Mouse (Mus musculus): ENCODE results near the gene Tcaf1. TPM values are rescaled to one million over a fixed set of nuclear protein-coding genes. Genes with fewer than 3 reads are reported as not detected.
A peak's percentile ranks its signal among the peaks of the same experiment; 100 is the strongest.

The Tcaf1 gene
- polyA plus RNA-seq, 1 experiment from 2014 or later, result 35.6 TPM

DNA sequence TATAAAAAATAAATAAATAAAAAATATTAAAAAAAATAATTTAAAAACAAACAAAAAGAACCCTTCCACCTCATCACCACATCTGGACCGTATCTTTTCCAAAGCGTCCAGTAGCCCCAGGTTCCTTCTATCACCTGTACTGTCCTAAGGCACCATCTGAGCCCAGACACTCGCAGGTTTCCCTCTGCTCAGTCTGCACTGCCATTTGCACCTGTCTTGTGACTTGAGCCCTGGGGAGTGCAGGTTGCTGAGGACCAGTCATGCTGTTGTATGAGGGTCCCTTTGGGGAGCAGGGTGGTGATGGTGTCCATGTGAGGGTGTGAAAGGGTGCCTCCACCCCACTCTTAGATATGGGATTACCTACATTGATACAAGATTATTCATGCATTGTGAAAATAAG lies 33.9 kb downstream of the Tcaf1 start:
- WGBS, result 96% methylated on average over 3 of the region's 3 CpGs
- H3K36me3 ChIP-seq (ENCODE audit: control insufficient read depth, insufficient read depth, low read length), result peaks cover 41% of the 10 kb centered on the region
- TF ChIP-seq EP300 (optimal IDR thresholded peaks at IDR 0.05), result no peak
- TF ChIP-seq CTCF (IDR thresholded peaks at IDR 0.05; ENCODE audit: low read depth), result no peak
- DNase-seq (ENCODE audit: low spot score), result no peak
- no peak overlapping the region for H3K27ac ChIP-seq (replicated peaks)
- no peak overlapping the region for H3K4me3 ChIP-seq (ENCODE audit: low read depth, low read length)
- H3K4me2 ChIP-seq (replicated peaks; ENCODE audit: low read depth), result no peak overlapping the region
- ATAC-seq (ENCODE audit: low FRiP score, low TSS enrichment), result no peak
- no peaks in the 10 kb centered on the region for H3K9me3 ChIP-seq (ENCODE audit: control insufficient read depth, low read length)
- H3K4me1 ChIP-seq (replicated peaks; ENCODE audit: control insufficient read depth, insufficient read depth), result no peaks in the 10 kb centered on the region
- no peaks in the 10 kb centered on the region for H3K27me3 ChIP-seq (ENCODE audit: control insufficient read depth, insufficient read depth, low read length)
- no peak overlapping the region for H3K9ac ChIP-seq (ENCODE audit: low read length)

DNA sequence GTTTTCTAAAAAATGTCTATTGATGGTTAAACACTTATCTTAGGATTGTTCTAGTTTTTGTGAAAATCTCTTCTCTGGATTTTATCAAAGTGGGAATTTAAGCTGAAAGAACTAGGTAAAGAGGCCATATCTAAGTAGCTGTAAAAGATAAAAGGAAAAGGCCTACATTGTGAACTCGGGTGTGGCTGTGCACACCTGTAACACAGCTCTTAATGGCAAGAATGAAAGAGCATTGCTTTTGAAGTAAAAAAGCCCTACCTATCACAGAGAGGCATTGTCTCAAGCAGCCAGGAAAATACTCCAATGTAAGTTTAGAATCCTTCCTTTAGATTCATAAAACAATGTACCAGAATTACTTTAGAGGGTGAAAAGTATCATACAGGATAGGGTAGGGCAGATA lies 38.1 kb downstream of the Tcaf1 start:
- Histone ChIP-seq H3K27ac (replicated peaks) (no peak overlapping the region), H3K27me3 (ENCODE audit: control insufficient read depth, insufficient read depth, low read length) (no peaks in the 10 kb centered on the region), H3K9ac (ENCODE audit: low read length) (no peak overlapping the region), H3K4me2 (replicated peaks; ENCODE audit: low read depth) (no peak overlapping the region), H3K4me1 (replicated peaks; ENCODE audit: control insufficient read depth, insufficient read depth) (no peaks in the 10 kb centered on the region), H3K9me3 (ENCODE audit: control insufficient read depth, low read length) (no peaks in the 10 kb centered on the region), H3K36me3 (ENCODE audit: control insufficient read depth, insufficient read depth, low read length) (peaks cover 30% of the 10 kb centered on the region), H3K4me3 (ENCODE audit: low read depth, low read length) (no peak overlapping the region)
- DNase-seq (ENCODE audit: low spot score) (no peak), ATAC-seq (ENCODE audit: low FRiP score, low TSS enrichment) (no peak)
- WGBS, result 66% methylated on average over 1 of the region's 1 CpGs
- TF ChIP-seq CTCF (IDR thresholded peaks at IDR 0.05; ENCODE audit: low read depth), result no peak
- TF ChIP-seq EP300 (optimal IDR thresholded peaks at IDR 0.05), result no peak

DNA sequence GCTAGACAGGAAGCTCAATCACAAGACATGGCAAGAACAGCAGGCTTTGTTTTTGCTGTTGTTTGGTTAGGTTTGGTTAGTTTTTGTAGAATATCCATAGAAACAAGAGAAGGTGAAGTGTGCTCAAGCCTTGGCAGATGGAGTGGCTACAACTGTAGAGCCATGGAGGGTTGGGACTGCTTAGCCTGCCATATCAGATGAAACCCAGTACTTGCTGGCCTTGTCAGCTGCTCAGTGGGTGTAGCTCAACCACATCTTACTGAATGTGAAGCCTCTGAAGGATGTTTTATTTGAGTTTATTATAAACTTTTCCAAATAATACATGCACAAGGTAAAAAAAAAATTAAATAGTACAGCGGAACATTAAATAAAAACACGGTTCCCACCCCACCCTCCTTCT lies 42.2 kb downstream of the Tcaf1 start:
- DNase-seq (ENCODE audit: low spot score) (no peak), ATAC-seq (ENCODE audit: low FRiP score, low TSS enrichment) (no peak)
- H3K27ac ChIP-seq (replicated peaks), result no peak overlapping the region
- TF ChIP-seq EP300 (optimal IDR thresholded peaks at IDR 0.05), result no peak
- TF ChIP-seq CTCF (IDR thresholded peaks at IDR 0.05; ENCODE audit: low read depth), result no peak
- H3K36me3 ChIP-seq (ENCODE audit: control insufficient read depth, insufficient read depth, low read length), result peaks cover 2% of the 10 kb centered on the region; the same call in 1 of the 2 replicates
- H3K27me3 ChIP-seq (ENCODE audit: control insufficient read depth, insufficient read depth, low read length), result no peaks in the 10 kb centered on the region
- no peaks in the 10 kb centered on the region for H3K9me3 ChIP-seq (ENCODE audit: control insufficient read depth, low read length)
- no peak overlapping the region for H3K4me2 ChIP-seq (replicated peaks; ENCODE audit: low read depth)
- no peaks in the 10 kb centered on the region for H3K4me1 ChIP-seq (replicated peaks; ENCODE audit: control insufficient read depth, insufficient read depth)
- no peak overlapping the region for H3K4me3 ChIP-seq (ENCODE audit: low read depth, low read length)
- 62% methylated on average over 2 of the region's 2 CpGs for WGBS
- no peak overlapping the region for H3K9ac ChIP-seq (ENCODE audit: low read length)

DNA sequence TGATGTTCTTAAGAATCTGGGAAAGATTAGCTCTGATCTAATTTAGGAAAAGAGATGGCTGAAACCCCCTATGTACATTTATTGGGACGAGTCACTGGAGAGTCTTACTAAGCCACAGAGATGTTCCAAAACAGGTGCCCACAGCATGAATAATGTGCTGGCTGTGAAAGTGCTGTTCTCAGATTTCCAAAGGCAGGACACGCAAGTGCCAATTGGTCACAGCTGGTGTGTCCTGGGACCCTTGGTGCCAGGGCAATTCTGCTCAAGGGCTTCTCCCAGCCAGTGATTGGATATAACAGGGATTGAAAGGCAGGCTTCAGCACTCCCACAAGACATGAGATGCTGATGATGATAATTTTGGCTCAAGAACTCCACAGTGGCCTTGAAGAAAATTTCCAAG lies 48.1 kb downstream of the Tcaf1 start:
- no peak for TF ChIP-seq EP300 (optimal IDR thresholded peaks at IDR 0.05)
- TF ChIP-seq CTCF (IDR thresholded peaks at IDR 0.05; ENCODE audit: low read depth), result no peak
- Histone ChIP-seq H3K9me3 (ENCODE audit: control insufficient read depth, low read length) (no peaks in the 10 kb centered on the region), H3K4me2 (replicated peaks; ENCODE audit: low read depth) (no peak overlapping the region), H3K27me3 (ENCODE audit: control insufficient read depth, insufficient read depth, low read length) (no peaks in the 10 kb centered on the region), H3K27ac (replicated peaks) (no peak overlapping the region), H3K4me1 (replicated peaks; ENCODE audit: control insufficient read depth, insufficient read depth) (no peaks in the 10 kb centered on the region), H3K4me3 (ENCODE audit: low read depth, low read length) (no peak overlapping the region), H3K36me3 (ENCODE audit: control insufficient read depth, insufficient read depth, low read length) (no peaks in the 10 kb centered on the region), H3K9ac (ENCODE audit: low read length) (no peak overlapping the region)
- DNase-seq (ENCODE audit: low spot score) (no peak), ATAC-seq (ENCODE audit: low FRiP score, low TSS enrichment) (no peak)
- 52% methylated on average over 2 of the region's 2 CpGs for WGBS

DNA sequence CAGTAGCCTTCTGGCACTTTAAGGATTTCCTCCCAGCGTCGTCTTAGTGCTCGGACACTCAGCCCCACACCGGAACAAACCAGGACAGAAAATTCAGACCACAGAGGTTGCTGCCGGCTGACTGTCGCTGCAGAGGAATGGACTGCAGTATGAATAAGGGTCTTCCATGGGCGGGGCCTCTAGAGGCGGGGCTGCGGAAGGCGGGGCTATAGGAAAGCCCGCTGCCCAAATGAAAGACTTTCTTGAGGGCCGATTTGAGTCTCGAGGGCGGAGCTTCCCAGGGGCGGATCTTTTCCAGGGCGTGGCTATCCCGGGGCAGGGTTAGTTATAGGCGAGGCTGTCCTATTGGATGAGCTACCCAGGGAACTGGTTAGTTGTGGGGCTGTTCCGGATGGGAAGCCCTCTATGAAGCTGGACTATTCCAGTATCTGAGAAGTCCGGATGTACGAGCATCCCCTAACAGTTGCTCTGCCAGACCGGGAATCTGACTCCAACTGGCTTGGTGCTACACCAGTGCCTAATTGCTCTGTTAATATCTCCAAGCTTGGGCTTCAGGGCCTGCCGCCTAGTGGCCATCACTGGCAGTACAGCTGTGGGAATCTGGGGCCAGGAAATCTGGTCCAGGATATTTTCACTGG lies 64.9 kb downstream of the Tcaf1 start, which contains the start of gene Tcaf2:
Tcaf2 (minus strand) TSS at position 343 of the 638 bp plus-strand sequence.
- DNase-seq (ENCODE audit: low spot score) (peak; percentile 92), ATAC-seq (ENCODE audit: low FRiP score, low TSS enrichment) (peak; percentile 100)
- H3K4me2 ChIP-seq (replicated peaks; ENCODE audit: low read depth), result peak within 1 kb of the TSS; percentile 65
- H3K27me3 ChIP-seq (ENCODE audit: control insufficient read depth, insufficient read depth, low read length), result no peaks in the 10 kb centered on the region
- no peaks in the 10 kb centered on the region for H3K4me1 ChIP-seq (replicated peaks; ENCODE audit: control insufficient read depth, insufficient read depth)
- peak within 1 kb of the TSS; percentile 61; the same call in 1 of the 2 replicates for H3K27ac ChIP-seq (replicated peaks)
- H3K4me3 ChIP-seq (ENCODE audit: low read depth, low read length), result peak within 1 kb of the TSS; percentile 53
- H3K9ac ChIP-seq (ENCODE audit: low read length), result peak within 1 kb of the TSS; percentile 47
- TF ChIP-seq CTCF (IDR thresholded peaks at IDR 0.05; ENCODE audit: low read depth), result peak; percentile 94
- TF ChIP-seq EP300 (optimal IDR thresholded peaks at IDR 0.05), result no peak
- no peaks in the 10 kb centered on the region for H3K9me3 ChIP-seq (ENCODE audit: control insufficient read depth, low read length)
- H3K36me3 ChIP-seq (ENCODE audit: control insufficient read depth, insufficient read depth, low read length), result no peaks in the 10 kb centered on the region
- under 1% methylated on average over 21 of the region's 23 CpGs for WGBS

DNA sequence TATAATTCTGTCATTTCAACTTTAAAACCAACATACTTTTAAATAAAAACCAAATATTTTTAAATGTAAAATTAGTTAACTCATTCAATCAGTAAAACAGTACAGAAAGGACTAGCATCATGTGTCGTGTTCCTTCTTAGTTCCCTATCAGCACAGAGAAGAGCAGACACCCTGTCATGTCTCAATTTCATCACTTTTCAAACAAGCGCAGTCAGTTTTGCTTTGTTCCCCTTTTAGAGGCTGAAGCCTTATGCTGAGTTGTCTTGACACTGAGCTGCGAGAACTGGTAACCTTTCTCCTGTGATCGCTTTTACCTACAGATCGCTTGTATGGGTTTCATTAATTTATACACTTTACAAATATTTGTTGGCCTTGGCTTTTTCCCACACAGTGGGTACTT lies 75.5 kb downstream of the Tcaf1 start:
- Histone ChIP-seq H3K4me1 (replicated peaks; ENCODE audit: control insufficient read depth, insufficient read depth) (no peaks in the 10 kb centered on the region), H3K36me3 (ENCODE audit: control insufficient read depth, insufficient read depth, low read length) (no peaks in the 10 kb centered on the region), H3K9ac (ENCODE audit: low read length) (no peak overlapping the region), H3K4me2 (replicated peaks; ENCODE audit: low read depth) (no peak overlapping the region), H3K4me3 (ENCODE audit: low read depth, low read length) (no peak overlapping the region), H3K27me3 (ENCODE audit: control insufficient read depth, insufficient read depth, low read length) (no peaks in the 10 kb centered on the region), H3K27ac (replicated peaks) (no peak overlapping the region), H3K9me3 (ENCODE audit: control insufficient read depth, low read length) (no peaks in the 10 kb centered on the region)
- DNase-seq (ENCODE audit: low spot score) (no peak), ATAC-seq (ENCODE audit: low FRiP score, low TSS enrichment) (no peak)
- WGBS, result 85% methylated on average over 5 of the region's 5 CpGs
- no peak for TF ChIP-seq EP300 (optimal IDR thresholded peaks at IDR 0.05)
- TF ChIP-seq CTCF (IDR thresholded peaks at IDR 0.05; ENCODE audit: low read depth), result no peak
